Mouse (Mus musculus) left cerebral cortex, postnatal 14 days (tissue): Measurements from ENCODE around the gene Hoxc12. TPM values are rescaled to one million over a fixed set of nuclear protein-coding genes. Genes with fewer than 3 reads are reported as not detected.

Experiments used
- DNase-seq, 2 experiments: peaks; one replicate each; pipeline ENCODE4 v3.0.0; 2021 to 2022; ENCODE audit warnings: low spot score in 2 of 2, mixed read lengths in 1 of 2
- intact Hi-C: fragments of 180-260 bp; cut with DNase I; formaldehyde crosslinking; loops from one replicate; pipeline ENCODE4 v1.15.1; 2025
- total RNA-seq, 2 experiments: library from RNA; stranded (reverse); gene quantifications; 2 replicates each; pipeline ENCODE4 v1.2.3; 2021

The Hoxc12 gene
- total RNA-seq, 2 experiments from 2014 or later = not detected

DNA sequence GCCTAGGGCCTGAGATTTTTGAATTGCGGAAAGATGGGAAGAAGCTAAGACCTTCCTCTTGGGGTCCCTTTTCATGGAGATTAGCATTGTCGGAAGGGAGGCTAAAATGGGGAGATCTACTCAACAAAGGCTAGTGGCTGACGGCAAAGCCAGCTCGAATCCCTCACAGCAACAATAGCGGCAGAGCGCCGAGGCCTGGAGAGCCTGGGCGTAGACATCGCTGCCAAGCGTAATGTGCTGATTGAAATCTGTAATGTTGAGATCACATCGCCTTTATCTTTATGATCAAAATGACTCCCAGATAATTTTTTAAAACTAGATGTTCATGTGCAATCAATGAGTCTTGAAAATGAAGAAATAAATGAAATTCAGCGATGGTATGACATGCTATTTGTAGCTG lies 2.1 kb upstream of the Hoxc12 start:
- no peak for DNase-seq

DNA sequence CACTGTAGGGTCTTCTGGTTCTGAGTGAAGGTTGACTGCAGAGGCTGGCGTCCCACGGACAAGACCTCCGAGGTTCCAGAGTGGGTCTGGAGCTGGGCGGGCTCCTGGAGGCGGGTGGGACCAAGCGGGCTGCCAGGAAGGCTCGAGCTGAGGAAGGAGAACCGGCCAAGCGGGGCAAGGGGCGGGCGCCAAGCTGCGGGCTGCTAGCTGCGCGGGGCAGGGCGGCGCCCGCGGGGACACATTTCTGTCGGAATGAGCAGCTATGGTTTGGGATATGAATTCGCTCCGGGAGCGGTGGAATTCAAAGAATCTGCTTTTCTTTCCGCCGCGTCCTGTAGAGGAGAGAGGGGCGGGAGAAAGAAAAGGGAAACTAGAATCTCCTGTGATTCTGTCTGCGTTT lies 1.7 kb upstream of the Hoxc12 start:
- no peak for DNase-seq
- intact Hi-C loops = no loop called here

More for the DNA sequence above, 2.1 kb upstream of the Hoxc12 start:
- intact Hi-C loops = no loop called here

GRCm38 (mm10) chr15:102937036-102937666 lies 594 bp downstream of the Hoxc12 start:
- intact Hi-C loops = no loop called here
- DNase-seq = no peak

DNA sequence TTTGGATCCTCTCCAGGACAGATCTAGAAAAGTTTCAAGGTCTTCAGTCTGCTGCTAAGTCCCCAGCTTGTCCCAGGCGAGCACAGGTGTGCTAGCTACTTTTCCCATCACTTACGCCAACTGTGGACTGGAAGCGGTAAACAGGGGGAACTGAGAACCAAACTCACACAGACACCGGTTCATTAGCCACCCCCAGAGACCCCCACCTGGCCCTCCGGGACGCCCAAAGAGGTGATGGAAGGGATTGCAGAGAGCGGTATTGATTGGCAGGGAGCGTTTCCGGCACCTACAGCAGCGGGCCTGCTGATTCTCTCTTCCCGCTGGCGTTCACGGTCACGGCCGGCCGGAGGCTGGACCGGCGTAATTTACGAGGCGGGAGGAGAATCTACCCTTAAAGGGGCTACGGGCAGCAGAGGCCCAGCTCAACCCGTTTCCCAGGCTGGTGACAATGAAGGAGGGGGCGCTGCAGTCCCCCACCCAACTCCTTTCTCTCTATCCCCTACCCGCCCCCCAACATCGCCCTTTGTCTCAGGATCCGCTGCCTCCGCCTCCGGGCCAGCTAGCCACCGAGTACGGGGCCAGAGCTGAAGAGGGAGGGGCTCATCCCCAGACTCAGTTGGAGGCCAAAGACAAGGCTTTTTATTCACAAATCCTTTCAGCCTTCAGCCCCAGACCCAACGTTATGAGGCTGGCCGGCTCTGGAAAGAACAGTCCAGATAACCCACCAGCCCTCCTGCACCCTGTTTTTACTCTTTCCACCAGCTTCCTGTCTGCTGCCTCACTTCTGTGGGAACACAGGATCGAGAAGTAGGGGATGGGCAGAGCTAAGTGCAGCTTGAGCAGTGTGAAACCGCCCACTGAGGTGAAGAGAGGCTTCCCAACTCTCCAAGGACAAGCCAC lies 2.9 kb downstream of the Hoxc12 start:
- intact Hi-C loops = no loop called here
- no peak for DNase-seq

GRCm38 (mm10) chr15:102942739-102943467 lies 6.3 kb downstream of the Hoxc12 start:
- no peak for DNase-seq
- intact Hi-C loops = no loop called here

- intact Hi-C loops = no loop called here
- no peak for DNase-seq
These were observed 6.9 kb downstream of the Hoxc12 start for GRCm38 (mm10) chr15:102943468-102943813.

GRCm38 (mm10) chr15:102945185-102946077 lies 8.9 kb downstream of the Hoxc12 start:
- DNase-seq = no peak
- intact Hi-C loops = no loop called here

GRCm38 (mm10) chr15:102947276-102947675 lies 10.7 kb downstream of the Hoxc12 start:
- intact Hi-C loops = no loop called here
- DNase-seq = no peak

GRCm38 (mm10) chr15:102948842-102949241 lies 12.3 kb downstream of the Hoxc12 start:
- intact Hi-C loops = no loop called here
- DNase-seq = no peak

GRCm38 (mm10) chr15:102949696-102950095 lies 13.1 kb downstream of the Hoxc12 start:
- intact Hi-C loops = no loop called here
- no peak for DNase-seq

DNA sequence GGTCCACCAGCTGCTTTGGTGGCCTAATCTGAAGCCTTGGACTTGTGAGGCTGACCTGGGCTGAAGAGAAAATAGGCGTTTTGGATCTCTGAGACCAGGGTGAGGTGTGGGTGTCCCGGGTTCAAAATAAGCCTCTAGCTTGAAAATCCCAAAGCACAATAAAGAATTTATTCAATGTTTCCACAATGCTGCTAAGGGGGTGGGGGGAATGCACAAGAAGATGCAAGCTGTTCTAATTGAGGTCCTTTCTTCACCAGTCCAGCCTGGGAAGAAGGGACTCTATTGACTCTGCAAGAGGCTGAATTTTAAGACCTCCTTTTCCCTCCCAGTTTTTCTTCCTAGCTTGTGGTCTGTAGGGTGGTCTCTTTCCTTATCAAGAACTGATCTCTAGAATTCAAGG lies 14.3 kb downstream of the Hoxc12 start:
- intact Hi-C loops = no loop called here
- DNase-seq = no peak

DNA sequence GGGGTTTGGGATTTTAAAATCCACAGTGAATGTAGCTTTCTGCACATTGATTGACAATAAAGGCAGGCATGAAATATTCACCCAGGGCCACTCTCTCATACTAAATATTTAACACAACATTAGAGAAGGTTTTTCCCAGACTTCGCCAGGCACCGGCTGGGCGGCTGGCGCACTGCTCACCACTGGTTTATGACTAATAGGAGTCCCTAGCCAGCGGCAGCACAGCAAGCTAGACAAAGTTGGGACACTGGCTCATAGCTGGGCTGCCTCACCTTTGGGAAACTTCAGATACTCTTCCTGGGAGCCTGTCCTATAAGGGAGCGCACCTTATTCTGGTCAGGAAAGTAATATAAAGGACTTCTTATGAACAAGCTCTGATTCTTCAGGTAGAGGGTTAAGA lies 17.0 kb downstream of the Hoxc12 start:
- DNase-seq = no peak
- intact Hi-C loops = no loop called here

DNA sequence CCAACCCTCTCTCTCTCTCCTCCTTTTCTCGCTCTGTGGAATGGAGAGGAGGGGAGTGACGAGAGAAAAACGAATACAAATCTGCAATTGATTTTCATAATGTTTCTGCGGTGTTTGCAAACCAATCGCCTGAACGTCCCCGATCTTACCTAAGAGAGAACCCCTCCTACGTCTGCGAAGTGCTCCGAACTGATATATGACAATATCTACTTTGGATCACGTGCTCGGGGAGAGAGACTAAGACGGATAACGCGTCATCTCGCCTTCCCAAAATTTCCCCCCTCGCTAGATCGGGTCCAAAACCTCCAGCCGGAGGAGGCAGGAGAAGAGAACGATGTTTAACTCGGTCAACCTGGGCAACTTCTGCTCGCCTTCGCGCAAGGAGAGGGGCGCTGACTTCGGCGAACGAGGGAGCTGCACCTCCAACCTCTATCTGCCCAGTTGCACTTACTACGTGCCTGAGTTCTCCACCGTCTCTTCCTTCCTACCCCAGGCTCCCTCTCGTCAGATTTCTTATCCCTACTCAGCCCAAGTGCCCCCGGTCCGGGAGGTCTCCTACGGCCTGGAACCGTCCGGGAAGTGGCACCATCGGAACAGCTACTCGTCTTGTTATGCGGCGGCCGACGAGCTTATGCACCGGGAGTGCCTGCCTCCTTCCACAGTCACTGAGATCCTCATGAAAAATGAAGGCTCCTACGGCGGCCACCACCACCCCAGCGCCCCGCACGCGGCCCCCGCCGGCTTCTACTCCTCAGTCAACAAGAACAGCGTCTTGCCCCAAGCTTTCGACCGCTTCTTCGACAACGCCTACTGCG lies 17.8 kb downstream of the Hoxc12 start, which contains the start of gene Hoxc11:
Gene Hoxc11 (plus strand): TSS at position 236 of the 815 bp plus-strand sequence.
- intact Hi-C loops = no loop called here
- no peak for DNase-seq

- intact Hi-C loops = no loop called here
- no peak for DNase-seq
These were observed 18.4 kb downstream of the Hoxc12 start for GRCm38 (mm10) chr15:102955007-102955382.

- intact Hi-C loops = no loop called here
- no peak for DNase-seq
These were observed 19.5 kb downstream of the Hoxc12 start for GRCm38 (mm10) chr15:102955833-102956640.

DNA sequence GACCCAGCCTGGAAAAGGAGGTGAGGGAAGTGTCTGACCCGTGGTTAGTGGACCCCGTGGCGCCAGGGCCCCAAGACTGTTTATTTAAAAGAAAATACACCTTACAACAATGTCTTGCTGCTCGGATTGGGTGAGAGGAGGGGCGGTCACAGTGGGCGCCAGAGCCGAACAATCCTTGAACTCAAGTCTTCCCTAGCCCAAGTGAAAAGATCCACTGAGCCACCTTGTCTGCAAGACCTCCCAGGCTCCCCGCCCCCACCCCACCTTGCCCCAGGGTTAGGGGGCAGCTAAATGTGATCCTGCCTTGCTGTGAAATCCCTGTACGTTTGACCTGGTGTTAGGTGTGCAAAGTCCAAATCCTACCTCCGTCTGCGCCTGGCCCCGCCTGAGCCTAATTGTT lies 20.3 kb downstream of the Hoxc12 start:
- no peak for DNase-seq
- intact Hi-C loops = no loop called here

DNA sequence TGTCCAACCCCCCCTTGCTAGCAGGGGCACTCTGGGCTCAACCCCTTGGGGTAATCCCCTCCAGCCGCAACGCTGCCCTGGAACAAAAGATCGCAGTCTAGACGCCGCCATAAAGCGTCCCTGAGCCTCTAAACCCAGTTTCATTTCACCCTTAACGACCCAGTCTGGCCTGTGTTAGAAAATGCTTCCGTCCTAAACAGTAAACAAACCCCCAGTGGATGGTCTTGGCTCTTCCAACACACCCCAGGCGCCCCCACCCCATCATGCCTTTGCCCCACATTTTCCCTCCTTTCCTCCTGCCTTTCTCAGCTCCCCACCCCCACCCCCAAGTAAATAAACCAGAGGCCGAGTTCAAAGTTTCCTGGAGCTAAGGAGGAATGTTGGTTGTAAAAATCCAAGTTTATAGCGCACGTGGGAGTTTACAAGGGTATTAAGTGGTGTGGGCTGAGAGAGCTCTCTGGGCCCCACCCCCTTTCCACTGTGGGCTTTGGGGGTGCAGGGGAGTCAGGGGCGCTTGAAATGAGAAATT lies 23.2 kb downstream of the Hoxc12 start:
- no peak for DNase-seq
- intact Hi-C loops = loop anchor here (10.0 kb wide), 1 partner anchor 265 kb away; no protein-coding TSS in a partner anchor
